Mouse (Mus musculus): ENCODE results near the gene Smad6. TPM values are rescaled to one million over a fixed set of nuclear protein-coding genes. Genes with fewer than 3 reads are reported as not detected.

Gene Smad6
- 2.0 and 2.4 TPM in 2 replicates for polyA plus RNA-seq (2015; fragmentation: Nextera tagmentation; extraction: Ambion mirVana)

- Histone ChIP-seq H3K4me3 (peak within 1 kb of the TSS; percentile 55), H3K36me3 (no peaks in the 10 kb centered on the region), H3K9me3 (no peaks in the 10 kb centered on the region), H3K27ac (replicated peaks) (peak within 1 kb of the TSS; percentile 53), H3K9ac (replicated peaks) (peak within 1 kb of the TSS; percentile 60), H3K4me2 (replicated peaks) (peak within 1 kb of the TSS; percentile 88), H3K27me3 (peaks cover 19% of the 10 kb centered on the region), H3K4me1 (peaks cover 65% of the 10 kb centered on the region)
- peak; percentile 51 for ATAC-seq (replicated peaks)
- WGBS, result under 1% methylated on average over 55 of the region's 60 CpGs
Observed at GRCm38 (mm10) chr9:64021853-64022561, at the start of gene Smad6. Smad6 (minus strand) TSS chr9:64022059.

DNA sequence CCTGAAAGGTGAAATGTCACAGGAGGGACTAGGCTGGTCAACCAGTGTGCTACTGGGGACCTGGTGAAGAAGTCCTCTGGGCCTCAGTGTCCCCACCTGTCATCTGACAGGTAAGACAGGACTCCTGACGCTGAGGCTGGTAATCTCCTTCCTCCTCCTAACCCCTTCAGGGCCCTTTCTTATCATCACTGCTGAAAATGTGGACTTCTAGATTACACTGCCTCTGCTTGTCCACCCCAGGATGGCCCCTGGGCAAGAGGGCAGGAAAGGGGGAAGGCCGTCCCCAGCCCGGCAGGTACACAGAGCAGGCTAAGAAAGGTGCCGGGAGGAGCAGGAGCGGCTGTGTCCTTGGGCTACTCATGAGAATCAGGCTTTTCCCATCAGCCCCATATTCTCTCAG is 48.8 kb upstream of the Smad6 start:
- no peak overlapping the region for H3K27ac ChIP-seq (replicated peaks)
- H3K36me3 ChIP-seq, result no peaks in the 10 kb centered on the region
- no peak overlapping the region for H3K4me2 ChIP-seq (replicated peaks)
- H3K4me3 ChIP-seq, result no peak overlapping the region
- no peak overlapping the region for H3K9ac ChIP-seq (replicated peaks)
- ATAC-seq (replicated peaks), result no peak
- H3K27me3 ChIP-seq, result no peaks in the 10 kb centered on the region
- peaks cover 7% of the 10 kb centered on the region; the same call in 1 of the 2 replicates for H3K4me1 ChIP-seq
- no peaks in the 10 kb centered on the region for H3K9me3 ChIP-seq
- 97% methylated on average over 5 of the region's 5 CpGs for WGBS

DNA sequence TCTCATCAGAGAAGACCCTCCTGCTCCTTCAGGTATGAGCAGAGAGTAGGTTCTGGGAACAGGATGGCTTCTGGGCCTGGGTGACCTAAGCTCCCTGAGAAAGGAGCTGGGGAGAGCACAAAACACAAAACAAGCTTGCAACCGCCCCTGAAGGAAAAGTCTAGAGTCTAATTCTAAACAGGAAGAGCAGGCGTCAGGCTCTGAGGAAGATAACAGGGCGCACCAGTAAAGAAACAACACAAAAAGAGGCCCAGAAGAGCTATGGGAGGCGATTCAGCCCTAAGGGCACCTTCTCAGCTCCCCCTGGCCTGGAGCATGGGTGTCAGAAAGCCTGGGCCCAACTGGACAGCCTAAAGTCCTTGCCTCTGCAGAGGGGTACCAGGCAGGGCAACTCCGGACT is 47.3 kb upstream of the Smad6 start:
- WGBS, result 85% methylated on average over 5 of the region's 5 CpGs
- Histone ChIP-seq H3K9me3 (no peaks in the 10 kb centered on the region), H3K4me2 (replicated peaks) (no peak overlapping the region), H3K36me3 (no peaks in the 10 kb centered on the region), H3K27ac (replicated peaks) (no peak overlapping the region), H3K4me3 (no peak overlapping the region), H3K4me1 (peaks cover 7% of the 10 kb centered on the region; the same call in 1 of the 2 replicates), H3K9ac (replicated peaks) (no peak overlapping the region), H3K27me3 (no peaks in the 10 kb centered on the region)
- no peak for ATAC-seq (replicated peaks)

DNA sequence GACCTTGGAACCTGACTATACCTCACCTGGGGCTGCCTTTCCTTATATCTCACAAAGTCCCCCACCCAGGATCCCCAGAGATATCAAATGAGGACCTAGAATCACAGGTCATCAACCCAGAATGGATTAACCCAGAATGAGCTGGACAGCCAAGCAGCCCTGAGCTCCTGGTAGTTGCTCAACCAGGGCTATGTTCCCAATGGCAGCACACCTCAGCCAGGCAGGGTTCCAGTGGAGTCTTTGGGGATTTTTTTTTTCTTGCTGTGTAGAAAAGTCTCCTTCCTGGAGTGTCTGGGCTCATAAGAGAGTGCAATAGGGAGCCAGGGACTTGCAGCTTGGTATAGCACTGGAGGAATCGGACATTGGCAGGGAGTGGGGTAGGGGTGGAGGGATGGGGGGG is 46.7 kb upstream of the Smad6 start:
- ATAC-seq (replicated peaks), result no peak
- Histone ChIP-seq H3K9me3 (no peaks in the 10 kb centered on the region), H3K4me3 (no peak overlapping the region), H3K27me3 (no peaks in the 10 kb centered on the region), H3K9ac (replicated peaks) (no peak overlapping the region), H3K4me1 (peaks cover 7% of the 10 kb centered on the region; the same call in 1 of the 2 replicates), H3K4me2 (replicated peaks) (no peak overlapping the region), H3K27ac (replicated peaks) (no peak overlapping the region), H3K36me3 (no peaks in the 10 kb centered on the region)
- 83% methylated on average over 1 of the region's 1 CpGs for WGBS

DNA sequence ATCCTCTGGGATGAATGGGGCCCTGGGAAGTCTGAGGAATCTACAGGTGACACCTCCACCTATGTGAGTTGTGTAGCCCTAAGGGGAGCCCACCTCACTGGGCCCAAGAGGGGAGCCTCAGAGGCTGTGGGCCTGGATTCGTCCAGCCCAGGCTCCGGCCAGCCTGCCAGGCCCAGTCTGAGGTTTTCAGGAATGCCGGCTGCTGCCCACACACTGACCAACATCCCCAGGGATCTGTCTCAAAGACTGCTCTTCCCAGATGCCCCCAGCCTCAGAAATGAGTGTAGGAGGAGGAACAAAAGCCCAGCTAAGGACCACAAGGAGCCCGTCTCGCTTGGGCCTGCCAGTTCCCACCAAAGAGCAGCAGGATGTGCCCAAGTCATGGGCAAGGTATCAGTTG is 45.9 kb upstream of the Smad6 start:
- no peak overlapping the region for H3K27ac ChIP-seq (replicated peaks)
- no peak overlapping the region for H3K9ac ChIP-seq (replicated peaks)
- no peak overlapping the region for H3K4me3 ChIP-seq
- no peaks in the 10 kb centered on the region for H3K36me3 ChIP-seq
- peaks cover 7% of the 10 kb centered on the region; the same call in 1 of the 2 replicates for H3K4me1 ChIP-seq
- no peaks in the 10 kb centered on the region for H3K27me3 ChIP-seq
- 91% methylated on average over 5 of the region's 5 CpGs for WGBS
- no peak for ATAC-seq (replicated peaks)
- H3K4me2 ChIP-seq (replicated peaks), result no peak overlapping the region
- H3K9me3 ChIP-seq, result no peaks in the 10 kb centered on the region

DNA sequence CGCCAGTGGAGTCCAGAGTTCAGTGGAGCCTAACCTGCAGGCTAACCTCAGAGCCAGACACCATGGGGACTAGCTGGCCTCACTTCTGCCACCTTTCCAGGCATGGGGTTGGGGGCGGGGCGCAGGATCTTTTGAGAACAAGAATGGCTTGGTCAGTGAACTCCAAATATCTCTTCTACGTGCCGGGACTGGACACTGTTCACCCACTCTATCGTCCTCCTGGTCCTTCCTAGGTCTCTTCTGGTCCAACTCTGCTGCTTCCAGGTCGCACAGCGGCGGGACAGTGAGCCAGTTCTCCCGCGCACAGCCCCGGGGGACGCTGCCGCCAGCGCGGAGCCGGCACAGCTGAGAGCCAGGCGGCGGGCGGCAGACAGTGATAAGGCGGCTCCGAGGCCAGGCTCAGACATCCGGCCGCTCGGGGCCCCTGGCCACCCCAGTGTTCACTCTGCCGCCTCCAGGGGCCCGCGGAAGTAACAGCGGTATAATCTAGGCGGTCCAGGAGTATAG is 38.2 kb upstream of the Smad6 start:
- no peak for ATAC-seq (replicated peaks)
- H3K4me1 ChIP-seq, result peaks cover 16% of the 10 kb centered on the region
- H3K27me3 ChIP-seq, result peaks cover 12% of the 10 kb centered on the region; the same call in 1 of the 2 replicates
- H3K9ac ChIP-seq (replicated peaks), result no peak overlapping the region
- peak overlapping the region; percentile 5; the same call in 1 of the 2 replicates for H3K4me3 ChIP-seq
- WGBS, result 4% methylated on average over 30 of the region's 30 CpGs
- H3K9me3 ChIP-seq, result no peaks in the 10 kb centered on the region
- H3K36me3 ChIP-seq, result no peaks in the 10 kb centered on the region
- peak overlapping the region; percentile 32 for H3K4me2 ChIP-seq (replicated peaks)
- no peak overlapping the region for H3K27ac ChIP-seq (replicated peaks)

DNA sequence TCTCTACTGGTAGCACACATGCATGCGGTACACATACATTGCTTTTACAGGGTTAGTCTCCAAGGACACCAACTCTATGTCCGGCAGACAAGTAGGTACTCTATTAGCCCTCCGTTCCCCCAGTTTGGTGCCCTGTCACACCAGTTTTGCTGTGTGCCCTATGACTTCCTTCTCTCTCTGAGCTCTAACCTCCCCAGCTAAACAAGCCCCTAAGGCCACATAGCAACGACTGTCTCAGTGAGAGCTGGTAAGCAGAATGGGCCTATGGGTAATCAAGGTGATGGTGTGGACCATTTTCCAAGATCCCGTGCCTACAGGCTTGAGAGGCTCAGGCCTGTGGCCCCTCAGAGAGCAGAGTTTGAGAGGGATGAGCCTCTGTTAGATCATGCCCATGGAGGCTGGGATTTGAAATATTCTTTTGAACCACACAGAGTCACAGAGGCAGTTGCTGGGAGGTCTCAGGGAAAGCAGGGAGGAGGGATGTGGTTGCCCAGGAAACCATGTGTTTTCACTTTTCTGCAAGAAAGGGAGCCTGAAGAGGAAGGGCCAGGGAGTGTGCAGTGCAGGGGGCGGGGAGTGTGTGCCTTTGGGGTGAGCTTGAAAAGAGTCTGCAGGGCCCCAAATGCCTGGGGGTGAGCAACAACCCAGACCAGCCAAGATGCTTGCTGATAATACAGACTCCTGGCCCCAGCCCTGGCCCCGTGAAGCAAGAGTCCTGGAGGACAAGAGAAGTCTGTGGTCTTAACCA is 36.2 kb upstream of the Smad6 start:
- Histone ChIP-seq H3K27ac (replicated peaks) (no peak overlapping the region), H3K27me3 (peaks cover 12% of the 10 kb centered on the region; the same call in 1 of the 2 replicates), H3K4me2 (replicated peaks) (no peak overlapping the region), H3K4me1 (peaks cover 16% of the 10 kb centered on the region), H3K9ac (replicated peaks) (no peak overlapping the region), H3K9me3 (no peaks in the 10 kb centered on the region), H3K36me3 (no peaks in the 10 kb centered on the region), H3K4me3 (no peak overlapping the region)
- ATAC-seq (replicated peaks), result no peak
- WGBS, result 47% methylated on average over 7 of the region's 7 CpGs

DNA sequence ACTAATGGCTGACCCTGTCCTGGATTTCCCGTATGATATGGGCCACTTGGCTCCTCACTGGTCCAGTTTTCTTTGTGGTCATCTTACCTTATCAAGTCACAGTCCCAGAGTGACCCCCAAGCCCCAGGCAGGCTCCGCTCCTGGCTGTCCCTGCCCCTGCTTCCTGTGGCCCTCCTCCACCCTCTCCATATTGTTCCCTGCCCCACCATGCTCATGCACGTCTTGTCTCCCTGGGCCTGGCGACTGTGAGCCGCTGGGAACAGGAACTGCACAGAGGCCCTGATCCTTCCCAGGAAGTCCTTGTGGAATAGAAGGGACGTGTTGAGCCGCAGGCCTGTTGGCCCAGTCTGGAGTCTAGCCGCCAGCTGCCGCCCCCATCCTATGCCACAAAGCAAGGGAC is 33.3 kb upstream of the Smad6 start:
- H3K4me2 ChIP-seq (replicated peaks), result no peak overlapping the region
- no peaks in the 10 kb centered on the region for H3K36me3 ChIP-seq
- H3K27me3 ChIP-seq, result peaks cover 4% of the 10 kb centered on the region; the same call in 1 of the 2 replicates
- no peak overlapping the region for H3K27ac ChIP-seq (replicated peaks)
- no peak overlapping the region for H3K4me3 ChIP-seq
- no peak overlapping the region for H3K9ac ChIP-seq (replicated peaks)
- ATAC-seq (replicated peaks), result no peak
- H3K9me3 ChIP-seq, result no peaks in the 10 kb centered on the region
- 72% methylated on average over 9 of the region's 9 CpGs for WGBS
- H3K4me1 ChIP-seq, result peaks cover 19% of the 10 kb centered on the region

- Histone ChIP-seq H3K4me1 (peaks cover 22% of the 10 kb centered on the region), H3K36me3 (no peaks in the 10 kb centered on the region), H3K4me3 (no peak overlapping the region), H3K9me3 (no peaks in the 10 kb centered on the region), H3K27ac (replicated peaks) (no peak overlapping the region), H3K9ac (replicated peaks) (no peak overlapping the region), H3K27me3 (no peaks in the 10 kb centered on the region), H3K4me2 (replicated peaks) (no peak overlapping the region)
- WGBS, result 60% methylated on average over 4 of the region's 4 CpGs
- no peak for ATAC-seq (replicated peaks)
Observed at GRCm38 (mm10) chr9:64053786-64054185, 31.9 kb upstream of the Smad6 start.

DNA sequence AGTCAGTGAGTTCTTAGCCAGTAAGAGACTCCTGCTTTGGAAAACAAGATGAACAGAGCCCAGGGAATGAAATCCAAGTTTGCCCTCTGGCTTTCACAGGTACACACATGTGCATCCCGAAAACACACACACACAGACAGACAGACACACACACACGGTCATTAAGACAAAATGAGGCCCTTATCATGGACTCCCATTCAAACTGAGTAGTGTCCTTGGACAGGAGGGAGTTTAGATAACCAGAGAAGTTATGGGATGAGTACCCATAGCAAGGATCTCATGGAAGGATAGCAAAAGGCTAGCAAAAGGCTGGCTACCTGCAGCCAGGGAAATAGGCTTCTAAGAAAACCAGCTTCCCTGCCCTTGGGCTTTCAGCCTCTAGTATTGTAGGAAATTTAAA is 29.4 kb upstream of the Smad6 start:
- Histone ChIP-seq H3K36me3 (no peaks in the 10 kb centered on the region), H3K9me3 (no peaks in the 10 kb centered on the region), H3K9ac (replicated peaks) (no peak overlapping the region), H3K4me3 (no peak overlapping the region), H3K4me2 (replicated peaks) (no peak overlapping the region), H3K4me1 (peaks cover 13% of the 10 kb centered on the region), H3K27me3 (no peaks in the 10 kb centered on the region), H3K27ac (replicated peaks) (no peak overlapping the region)
- 94% methylated on average over 2 of the region's 2 CpGs for WGBS
- no peak for ATAC-seq (replicated peaks)

GRCm38 (mm10) chr9:64050513-64051065 is 28.7 kb upstream of the Smad6 start:
- no peaks in the 10 kb centered on the region for H3K9me3 ChIP-seq
- no peak overlapping the region for H3K27ac ChIP-seq (replicated peaks)
- H3K36me3 ChIP-seq, result no peaks in the 10 kb centered on the region
- no peak for ATAC-seq (replicated peaks)
- H3K4me3 ChIP-seq, result peak overlapping the region; percentile 26; the same call in 1 of the 2 replicates
- H3K4me1 ChIP-seq, result peaks cover 13% of the 10 kb centered on the region
- 46% methylated on average over 8 of the region's 8 CpGs for WGBS
- H3K4me2 ChIP-seq (replicated peaks), result peak overlapping the region; percentile 53
- H3K9ac ChIP-seq (replicated peaks), result no peak overlapping the region
- no peaks in the 10 kb centered on the region for H3K27me3 ChIP-seq

All from forebrain, embryonic 15.5 days (tissue).